Mouse (Mus musculus) heart, postnatal 0 days (tissue): ENCODE data around the gene Rpp25l. TPM values are rescaled to one million over a fixed set of nuclear protein-coding genes. Genes with fewer than 3 reads are reported as not detected.
"Not testable (repeated sequence)": the region's sequence is repeated elsewhere in the genome, so short reads cannot be mapped to it uniquely, and the experiment has no call there.

ENCODE experiments used
- ATAC-seq: fragments of 200-750 bp; cut with Nextera tagmentation; 2 replicates; pipeline ENCODE4 v1.8.0; 2017; ENCODE audit warnings: low read depth, moderate number of reproducible peaks, moderate library complexity; ENCODE audit not compliant: insufficient read depth
- DNase-seq: peaks from one replicate; pipeline ENCODE4 v3.0.0-alpha.2; 2016; ENCODE audit warnings: low spot score
- H3K27ac ChIP-seq: fragments of 300-500 bp; sonication (generic); 2 replicates; pipeline ENCODE4 v1.5.1; 2014; ENCODE audit warnings: low read depth, mild to moderate bottlenecking
- H3K27me3 ChIP-seq: fragments of 300-500 bp; sonication (generic); 2 replicates; pipeline ENCODE4 v1.6.1; 2014; ENCODE audit warnings: low read length, mixed read lengths; ENCODE audit not compliant: control insufficient read depth, insufficient read depth
- H3K36me3 ChIP-seq: fragments of 300-500 bp; sonication (generic); replicated peaks from 2 replicates; pipeline ENCODE4 v1.6.1; 2014; ENCODE audit warnings: low read length, mixed read lengths; ENCODE audit not compliant: control insufficient read depth, insufficient read depth
- H3K4me1 ChIP-seq: fragments of 300-500 bp; sonication (generic); 2 replicates; pipeline ENCODE4 v1.6.1; 2014; ENCODE audit warnings: antibody characterized with exemption; ENCODE audit not compliant: control insufficient read depth, insufficient read depth
- H3K4me2 ChIP-seq: fragments of 300-500 bp; sonication (generic); 2 replicates; pipeline ENCODE4 v1.6.1; 2014; ENCODE audit warnings: low read depth, mild to moderate bottlenecking, low read length, moderate library complexity
- H3K4me3 ChIP-seq: fragments of 300-500 bp; sonication (generic); 2 replicates; pipeline ENCODE4 v1.5.1; 2014; ENCODE audit warnings: low read depth, low read length
- H3K9ac ChIP-seq: fragments of 300-500 bp; sonication (generic); replicated peaks from 2 replicates; pipeline ENCODE4 v1.6.1; 2014; ENCODE audit warnings: low read depth, low read length, mixed read lengths
- H3K9me3 ChIP-seq: fragments of 300-500 bp; sonication (generic); replicated peaks from 2 replicates; pipeline ENCODE4 v1.6.1; 2016; ENCODE audit warnings: low read length; ENCODE audit not compliant: control insufficient read depth
- CTCF ChIP-seq: IDR thresholded peaks from 2 replicates; pipeline ENCODE4 v1.5.1; 2016; ENCODE audit warnings: antibody characterized with exemption, control low read depth, low read depth
- EP300 ChIP-seq: IDR thresholded peaks from 2 replicates; pipeline ENCODE4 v1.6.1; 2016; ENCODE audit warnings: antibody characterized with exemption, low read depth
- WGBS: fragments of 180-500 bp; shearing (Covaris S2); extraction: QIAGEN DNeasy Blood & Tissue Kit; methylation state at CpG from one replicate; pipeline ENCODE4 v1.1.7; 2014; 5-methylcytosine and 5-hydroxymethylcytosine counted together
- polyA plus RNA-seq: library from polyadenylated mRNA; unstranded; fragments of >200 nt; fragmentation: Nextera tagmentation; extraction: Ambion mirVana; gene quantifications from 2 replicates; pipeline ENCODE4 v1.2.1, GENCODE M21; 2015
- total RNA-seq: library from RNA; depleted of rRNA; stranded (reverse); fragments of >200 nt; gene quantifications from 2 replicates; pipeline ENCODE4 v1.2.3, GENCODE M21; 2014; ENCODE audit warnings: low replicate concordance

Rpp25l gene
- total and polyA plus RNA-seq, 2 experiments from 2014 or later, result 38.9 to 49.8 TPM

DNA sequence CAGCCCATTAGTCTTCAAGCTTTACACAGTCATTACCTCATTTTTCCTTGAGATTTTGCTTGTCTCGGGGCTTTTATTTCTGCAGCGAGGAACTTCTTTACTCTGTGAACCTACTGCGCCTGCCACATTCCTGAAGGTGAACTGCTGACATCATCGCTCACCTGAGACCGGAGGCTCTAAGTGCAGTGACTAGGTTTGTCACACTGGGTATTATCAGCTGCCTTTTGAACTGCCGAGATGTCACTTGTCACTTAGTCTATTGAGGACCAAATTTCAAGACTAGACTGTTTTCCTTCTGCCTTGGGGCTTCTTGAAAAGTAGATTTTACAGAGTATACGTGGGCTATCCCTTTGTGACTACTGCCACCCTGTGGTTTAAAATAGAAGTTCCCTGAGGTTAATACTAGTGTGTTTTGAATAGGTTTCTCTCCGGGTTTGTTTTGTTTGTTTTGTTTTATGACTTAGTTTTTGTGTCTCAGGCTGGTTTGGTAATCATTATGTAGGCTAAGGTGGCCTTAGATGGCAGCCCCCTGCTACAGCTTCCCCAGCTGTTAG lies 5.1 kb downstream of the Rpp25l start:
- ATAC-seq, result no peak
- H3K4me3 ChIP-seq, result no peak overlapping the region
- peaks cover 14% of the 10 kb centered on the region for H3K4me1 ChIP-seq
- H3K36me3 ChIP-seq, result 0 out of 2 replicates have a peak, but pooled peaks cover 7% of the 10 kb centered on the region
- WGBS, result 39% methylated on average over 8 of the region's 8 CpGs
- no peaks in the 10 kb centered on the region for H3K9me3 ChIP-seq
- H3K27me3 ChIP-seq, result peaks cover 18% of the 10 kb centered on the region
- no peak for TF ChIP-seq EP300
- TF ChIP-seq CTCF, result peak; percentile 66
- no peak overlapping the region for H3K27ac ChIP-seq
- no peak overlapping the region for H3K9ac ChIP-seq
- H3K4me2 ChIP-seq, result no peak overlapping the region
- peak; percentile 69 for DNase-seq

DNA sequence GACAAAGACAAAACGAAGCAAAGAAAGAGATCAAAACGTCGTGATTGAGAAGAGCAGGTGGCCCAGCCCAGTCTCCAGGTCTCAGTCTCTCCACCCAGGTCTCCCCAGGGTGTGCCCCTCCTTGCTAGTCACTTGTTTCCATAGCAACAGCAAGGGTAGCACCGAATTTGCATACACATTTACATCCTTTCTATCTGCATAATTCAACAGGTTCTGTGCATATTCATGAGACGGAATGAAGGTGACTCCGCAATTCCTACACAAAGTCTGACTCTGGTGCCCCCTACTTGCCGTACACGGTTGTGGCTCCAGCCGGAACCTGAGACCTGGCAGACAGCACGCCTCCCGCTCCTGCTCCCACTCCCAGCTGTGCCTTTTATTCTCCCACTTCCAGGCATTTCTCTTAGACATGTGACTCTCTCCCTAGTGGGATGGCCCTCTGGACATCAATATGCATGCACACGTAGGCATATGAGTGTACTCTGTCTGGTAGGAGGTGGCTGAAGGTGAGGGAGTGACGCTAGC lies 6.3 kb downstream of the Rpp25l start:
- Histone ChIP-seq H3K9ac (no peak overlapping the region), H3K9me3 (no peaks in the 10 kb centered on the region), H3K4me3 (no peak overlapping the region), H3K4me1 (peaks cover 5% of the 10 kb centered on the region; the same call in 1 of the 2 replicates), H3K4me2 (no peak overlapping the region), H3K27ac (no peak overlapping the region), H3K27me3 (peaks cover 18% of the 10 kb centered on the region), H3K36me3 (0 out of 2 replicates have a peak, but pooled peaks cover 7% of the 10 kb centered on the region)
- peak; percentile 59 for ATAC-seq
- TF ChIP-seq EP300 (no peak), CTCF (peak; percentile 53)
- peak; percentile 50 for DNase-seq
- WGBS, result 3% methylated on average over 13 of the region's 13 CpGs

DNA sequence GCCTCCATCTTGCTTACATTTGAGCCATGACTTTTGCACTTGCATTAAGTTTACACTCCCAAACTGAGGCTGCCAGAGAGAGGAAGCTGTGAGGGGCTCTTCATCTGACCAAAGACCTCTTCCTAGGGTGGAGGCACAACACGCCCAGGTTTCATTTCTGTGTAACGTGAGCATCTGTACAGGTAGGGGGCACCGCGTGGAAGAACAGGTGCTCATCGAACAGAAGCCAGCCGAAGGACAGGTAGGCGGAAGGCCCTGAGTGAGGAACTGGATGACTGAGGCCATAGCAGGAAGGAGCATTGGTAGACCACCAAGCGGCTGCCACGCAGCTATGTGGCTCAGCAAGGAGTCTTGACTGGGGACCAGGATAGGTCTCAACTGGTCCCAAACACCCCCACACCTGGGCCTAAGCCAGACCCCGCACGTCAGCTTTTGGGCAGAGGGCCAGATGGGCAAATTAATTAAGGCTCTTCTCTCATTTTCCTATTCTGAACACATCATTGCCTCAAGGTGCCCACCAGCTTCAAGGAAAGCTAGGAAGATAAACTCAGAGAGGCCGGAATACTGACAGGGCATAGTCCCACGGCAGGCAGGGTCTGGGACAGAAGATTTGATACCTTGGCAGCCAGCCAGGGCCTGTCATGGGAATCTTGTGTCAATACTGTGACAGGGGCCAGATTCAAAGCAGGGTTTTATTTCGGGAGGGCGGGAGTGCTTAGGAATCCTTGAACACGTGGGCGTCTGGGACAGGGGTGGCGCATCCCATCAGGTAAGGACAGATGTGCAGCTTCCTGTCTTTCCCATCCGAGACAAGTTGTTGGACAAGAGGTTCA lies 7.2 kb downstream of the Rpp25l start:
- ATAC-seq (0 out of 2 replicates have a peak, but pooled peaks have one; percentile 15), DNase-seq (no peak)
- Histone ChIP-seq H3K9me3 (no peaks in the 10 kb centered on the region), H3K36me3 (no peaks in the 10 kb centered on the region), H3K27ac (no peak overlapping the region), H3K4me2 (no peak overlapping the region), H3K4me3 (no peak overlapping the region), H3K27me3 (peaks cover 18% of the 10 kb centered on the region), H3K9ac (no peak overlapping the region), H3K4me1 (no peaks in the 10 kb centered on the region)
- TF ChIP-seq CTCF (no peak), EP300 (no peak)
- WGBS, result 54% methylated on average over 19 of the region's 19 CpGs

DNA sequence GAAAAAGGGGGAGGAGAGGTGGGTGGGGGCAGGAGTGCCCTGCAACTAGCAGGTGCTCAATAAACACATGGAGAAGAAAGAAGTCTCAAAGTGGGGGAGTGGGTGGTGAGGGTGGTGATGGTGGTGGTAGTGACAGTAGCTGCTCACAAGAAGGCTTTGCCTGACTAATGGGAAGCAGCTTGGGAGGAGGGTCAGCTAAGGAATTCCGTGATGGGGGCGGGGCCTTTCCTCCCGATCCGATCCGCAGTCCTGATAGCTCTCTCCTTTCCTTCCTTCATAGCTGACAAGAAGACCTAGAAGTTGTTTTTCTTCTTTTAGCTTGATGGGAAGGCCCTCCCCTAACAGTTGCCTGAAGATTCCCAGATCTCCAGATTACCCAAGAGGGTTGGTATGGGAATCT lies 8.7 kb downstream of the Rpp25l start:
- no peak for DNase-seq
- WGBS, result 2% methylated on average over 5 of the region's 5 CpGs
- TF ChIP-seq CTCF (no peak), EP300 (no peak)
- Histone ChIP-seq H3K4me3 (no peak overlapping the region), H3K27ac (no peak overlapping the region), H3K9ac (no peak overlapping the region), H3K36me3 (no peaks in the 10 kb centered on the region), H3K27me3 (peaks cover 18% of the 10 kb centered on the region), H3K4me1 (no peaks in the 10 kb centered on the region), H3K4me2 (no peak overlapping the region), H3K9me3 (no peaks in the 10 kb centered on the region)
- no peak for ATAC-seq

DNA sequence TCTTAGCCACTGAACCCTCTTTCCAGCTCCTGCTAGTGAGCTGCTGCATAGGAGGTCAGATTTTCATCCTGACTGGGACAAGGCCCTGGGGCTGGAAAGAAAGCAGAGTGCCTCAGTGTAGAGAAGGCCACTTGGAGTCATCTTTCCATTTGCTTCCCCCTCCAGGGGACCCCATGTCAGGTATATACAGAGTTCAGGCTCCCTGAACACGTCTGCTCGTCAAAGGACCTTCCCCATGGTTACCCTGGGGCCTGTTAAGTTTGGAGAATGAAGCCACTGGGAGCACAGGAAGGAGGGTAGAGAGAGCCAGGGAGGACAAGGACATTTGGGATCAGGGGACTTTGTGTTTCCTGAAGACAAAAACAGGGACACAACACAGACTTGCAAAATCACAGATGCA lies 11.1 kb downstream of the Rpp25l start:
- not testable (repeated sequence) for H3K36me3 ChIP-seq, DNase-seq, H3K4me2 ChIP-seq, H3K27ac ChIP-seq, H3K9me3 ChIP-seq, ATAC-seq, H3K4me3 ChIP-seq, H3K9ac ChIP-seq, H3K4me1 ChIP-seq
- WGBS, result 84% methylated on average over 2 of the region's 2 CpGs
- H3K27me3 ChIP-seq, result peaks cover 22% of the 10 kb centered on the region

DNA sequence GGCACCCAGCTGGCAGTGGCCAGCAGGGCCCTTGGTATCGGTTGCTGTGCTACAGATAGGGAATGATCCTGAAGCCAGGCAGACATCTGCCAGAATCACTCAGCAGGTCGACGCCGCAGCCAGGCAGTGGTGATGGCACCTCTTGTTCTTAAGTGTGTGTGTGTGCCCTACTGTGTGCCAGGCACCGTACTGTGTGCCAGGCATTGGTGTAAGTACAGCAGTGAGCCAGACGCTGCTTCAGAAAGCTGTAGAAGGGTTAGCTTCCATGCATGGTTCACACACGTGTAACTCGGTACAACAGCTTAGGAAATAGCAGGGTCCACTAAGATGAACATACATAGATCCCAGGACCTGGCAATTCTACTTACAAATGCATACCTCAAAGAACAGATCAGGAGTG lies 13.1 kb downstream of the Rpp25l start:
- H3K36me3 ChIP-seq, H3K9ac ChIP-seq, DNase-seq, H3K9me3 ChIP-seq, H3K27ac ChIP-seq, H3K4me2 ChIP-seq, H3K4me3 ChIP-seq, H3K4me1 ChIP-seq, ATAC-seq: not testable (repeated sequence)
- peaks cover 14% of the 10 kb centered on the region for H3K27me3 ChIP-seq
- WGBS, result 100% methylated on average over 1 of the region's 8 CpGs

DNA sequence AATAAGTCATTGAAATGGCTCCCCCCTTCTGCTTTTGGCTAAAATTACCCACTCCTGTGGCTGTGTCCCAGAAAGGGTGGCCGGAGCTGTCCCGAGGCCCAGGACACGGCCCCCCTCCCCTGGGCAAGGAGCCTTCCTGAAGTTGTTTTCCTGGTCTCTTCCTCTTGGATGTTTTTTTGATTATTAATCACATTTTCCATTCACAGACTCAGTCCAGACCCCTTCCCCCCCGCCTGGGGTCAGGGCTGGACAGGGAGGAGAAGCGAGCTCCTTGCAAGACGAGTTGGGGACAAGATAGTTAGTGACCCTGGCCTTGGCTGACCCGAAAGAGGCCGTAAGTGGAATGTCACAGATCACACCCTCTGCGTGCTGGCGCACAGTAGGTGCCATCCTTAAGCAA lies 13.6 kb downstream of the Rpp25l start, which contains the start of gene Il11ra1:
TSS of gene Il11ra1 (plus strand) at position 207 of the 400 bp plus-strand sequence.
- ATAC-seq, H3K9me3 ChIP-seq, H3K27ac ChIP-seq, H3K36me3 ChIP-seq, H3K9ac ChIP-seq, H3K4me1 ChIP-seq, H3K4me2 ChIP-seq, DNase-seq, H3K4me3 ChIP-seq: not testable (repeated sequence)
- peaks cover 13% of the 10 kb centered on the region for H3K27me3 ChIP-seq
- WGBS, result 63% methylated on average over 9 of the region's 10 CpGs

DNA sequence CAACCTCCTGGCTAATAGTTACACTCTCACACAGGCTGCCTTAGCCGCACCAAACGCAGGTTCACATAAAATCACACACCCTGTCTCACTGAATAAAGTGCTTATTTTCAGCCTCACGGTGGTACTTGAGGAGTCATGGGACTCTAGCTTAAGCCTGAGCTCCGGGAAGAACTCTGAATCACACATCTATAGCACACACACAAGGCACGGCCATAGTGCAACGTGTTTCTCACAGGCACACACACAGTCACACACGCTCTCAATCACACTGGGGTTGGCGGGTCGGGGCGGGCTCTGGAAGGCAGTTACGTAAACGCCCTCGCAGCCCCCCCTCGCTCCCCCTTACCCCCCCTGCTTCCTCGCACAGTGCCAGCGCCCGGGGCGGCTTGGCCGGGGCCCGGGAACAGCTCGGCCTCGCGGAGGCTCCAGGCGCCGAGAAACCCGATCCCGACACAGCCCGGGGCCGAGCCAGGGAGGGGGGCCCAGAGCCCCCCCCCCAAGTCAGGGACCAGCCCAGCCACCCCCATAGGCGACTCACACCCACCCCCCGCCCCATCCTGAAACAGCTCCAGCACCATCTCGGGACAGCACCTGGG lies 14.8 kb downstream of the Rpp25l start:
- not testable (repeated sequence) for H3K4me2 ChIP-seq, H3K27ac ChIP-seq, ATAC-seq, H3K27me3 ChIP-seq, H3K9me3 ChIP-seq, H3K4me1 ChIP-seq, H3K9ac ChIP-seq, H3K4me3 ChIP-seq, DNase-seq, H3K36me3 ChIP-seq
- WGBS, result 14% methylated on average over 22 of the region's 32 CpGs
